Mouse (Mus musculus) embryonic fibroblast, embryonic 13.5 days (primary cell): ENCODE results near the gene Mapt.

Experiments
- CTCF ChIP-seq: IDR thresholded peaks from 2 replicates; pipeline ENCODE4 v1.5.1; 2011; ENCODE audit warnings: mild to moderate bottlenecking, control low read depth, low read length, moderate library complexity, borderline replicate concordance; ENCODE audit not compliant: insufficient read depth
- POLR2A ChIP-seq: IDR thresholded peaks from 2 replicates; pipeline ENCODE4 v1.6.1; 2011; ENCODE audit warnings: low read depth, mild to moderate bottlenecking, control low read depth, low read length, moderate library complexity

GRCm38 (mm10) chr11:104258991-104259390 is 27.8 kb downstream of the Mapt start:
- no peak for TF ChIP-seq CTCF
- TF ChIP-seq POLR2A = no peak
